Mouse (Mus musculus) stomach, postnatal 0 days (tissue): ENCODE data around the gene Dusp6. TPM values are rescaled to one million over a fixed set of nuclear protein-coding genes. Genes with fewer than 3 reads are reported as not detected.

Experiments used
- ATAC-seq: fragments of 200-750 bp; cut with Nextera tagmentation; 2 replicates; pipeline ENCODE4 v1.8.0; 2017; ENCODE audit not compliant: low FRiP score, low TSS enrichment
- DNase-seq: peaks from one replicate; pipeline ENCODE4 v3.0.0-alpha.2; 2016; ENCODE audit warnings: low spot score
- H3K27ac ChIP-seq: fragments of 300-500 bp; sonication (generic); replicated peaks from 2 replicates; pipeline ENCODE4 v1.5.1; 2014; ENCODE audit warnings: mild to moderate bottlenecking, control low read depth
- H3K27me3 ChIP-seq: fragments of 300-500 bp; sonication (generic); 2 replicates; pipeline ENCODE4 v1.6.1; 2014; ENCODE audit warnings: low read length; ENCODE audit not compliant: control insufficient read depth, insufficient read depth
- H3K36me3 ChIP-seq: fragments of 300-500 bp; sonication (generic); 2 replicates; pipeline ENCODE4 v1.6.1; 2014; ENCODE audit warnings: low read length, mixed read lengths; ENCODE audit not compliant: control insufficient read depth, insufficient read depth
- H3K4me1 ChIP-seq: fragments of 300-500 bp; sonication (generic); replicated peaks from 2 replicates; pipeline ENCODE4 v1.6.1; 2014; ENCODE audit warnings: antibody characterized with exemption; ENCODE audit not compliant: control insufficient read depth, insufficient read depth
- H3K4me2 ChIP-seq: fragments of 300-500 bp; sonication (generic); replicated peaks from 2 replicates; pipeline ENCODE4 v1.6.1; 2014; ENCODE audit warnings: low read depth, mild to moderate bottlenecking, control low read depth, moderate library complexity
- H3K4me3 ChIP-seq: fragments of 300-500 bp; sonication (generic); 2 replicates; pipeline ENCODE4 v1.5.1; 2014; ENCODE audit warnings: low read depth, low read length, control low read depth
- H3K9ac ChIP-seq: fragments of 300-500 bp; sonication (generic); 2 replicates; pipeline ENCODE4 v1.6.1; 2014; ENCODE audit warnings: mild to moderate bottlenecking, low read length, control low read depth, mixed read lengths
- H3K9me3 ChIP-seq: fragments of 300-500 bp; sonication (generic); 2 replicates; pipeline ENCODE4 v1.6.1; 2016; ENCODE audit warnings: low read length; ENCODE audit not compliant: control insufficient read depth
- CTCF ChIP-seq: IDR thresholded peaks from 2 replicates; pipeline ENCODE4 v1.5.1; 2016; ENCODE audit warnings: antibody characterized with exemption, low read depth, mild to moderate bottlenecking, moderate library complexity
- EP300 ChIP-seq: optimal IDR thresholded peaks from 2 replicates; pipeline ENCODE3; 2016; ENCODE audit warnings: antibody characterized with exemption
- WGBS: fragments of 180-500 bp; shearing (Covaris S2); extraction: QIAGEN DNeasy Blood & Tissue Kit; methylation state at CpG from one replicate; pipeline ENCODE4 v1.1.7; 2014; 5-methylcytosine and 5-hydroxymethylcytosine counted together
- polyA plus RNA-seq: library from polyadenylated mRNA; unstranded; fragments of >200 nt; fragmentation: Nextera tagmentation; extraction: Ambion mirVana; gene quantifications from 2 replicates; pipeline ENCODE4 v1.2.1, GENCODE M21; 2015

Gene Dusp6
- polyA plus RNA-seq, 1 experiment from 2014 or later = 17.4 TPM

DNA sequence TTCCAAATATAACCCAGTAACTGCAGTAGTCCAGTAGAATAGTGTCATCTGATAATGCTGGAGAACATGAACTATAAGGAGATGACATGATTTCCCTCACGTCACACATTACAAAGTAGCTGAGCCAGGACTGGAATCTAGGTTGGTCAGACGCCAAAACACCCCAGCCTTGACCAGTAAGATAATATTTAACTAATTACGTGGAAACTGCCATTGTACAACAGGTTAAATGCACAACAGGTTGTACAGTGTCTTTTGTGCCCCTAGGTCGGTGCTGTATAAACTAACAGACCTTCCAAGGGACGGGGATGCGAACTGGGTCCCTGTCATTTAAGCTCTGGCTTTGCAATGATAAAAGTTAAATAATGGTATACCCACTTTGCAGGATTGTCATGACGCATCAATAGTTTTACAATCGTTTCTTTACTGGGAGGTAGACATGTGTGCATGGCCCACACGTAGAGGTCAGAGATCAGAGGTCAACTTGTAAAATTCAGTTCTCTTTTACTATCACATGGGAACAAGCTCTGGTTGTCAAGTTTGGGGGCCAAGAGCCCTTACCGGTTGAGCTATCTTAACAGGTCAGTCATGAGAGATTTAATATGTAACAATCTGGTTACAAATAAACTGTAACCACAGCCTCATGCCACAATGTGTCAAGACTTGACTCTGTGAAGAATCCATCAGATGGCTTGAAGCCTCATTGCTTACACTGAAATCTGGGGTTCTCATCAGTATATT, 7.0 kb upstream of the Dusp6 start:
- no peak for ATAC-seq
- TF ChIP-seq EP300 = no peak
- TF ChIP-seq CTCF = no peak
- WGBS = 74% methylated on average over 10 of the region's 10 CpGs
- no peak for DNase-seq
- Histone ChIP-seq H3K9me3 (no peaks in the 10 kb centered on the region), H3K9ac (no peak overlapping the region), H3K27ac (no peak overlapping the region), H3K4me2 (no peak overlapping the region), H3K27me3 (no peaks in the 10 kb centered on the region), H3K4me3 (no peak overlapping the region), H3K36me3 (no peaks in the 10 kb centered on the region), H3K4me1 (no peaks in the 10 kb centered on the region; the same call in 1 of the 2 replicates)

DNA sequence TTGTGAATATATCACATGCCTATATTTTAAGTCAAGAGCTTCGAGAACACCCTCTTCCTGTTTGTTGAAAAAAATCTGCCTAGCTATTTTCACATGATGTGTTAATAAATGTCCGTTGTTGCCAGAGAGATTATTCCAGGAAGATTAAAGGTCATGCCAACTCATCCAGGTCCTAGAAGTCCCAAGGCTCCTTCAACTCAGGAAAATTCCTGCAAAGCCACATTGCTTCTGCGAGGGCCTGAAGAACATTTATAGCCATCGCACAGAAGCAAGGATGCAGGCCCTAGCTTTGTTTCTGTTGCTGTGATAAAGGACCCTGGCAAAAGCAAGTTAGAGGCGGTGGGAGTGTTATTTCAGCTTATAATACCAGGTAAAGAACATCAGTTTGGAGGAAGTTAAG, 5.5 kb upstream of the Dusp6 start:
- Histone ChIP-seq H3K9ac (no peak overlapping the region), H3K4me1 (no peaks in the 10 kb centered on the region; the same call in 1 of the 2 replicates), H3K4me2 (no peak overlapping the region), H3K4me3 (no peak overlapping the region), H3K27ac (no peak overlapping the region), H3K27me3 (no peaks in the 10 kb centered on the region), H3K36me3 (no peaks in the 10 kb centered on the region), H3K9me3 (no peaks in the 10 kb centered on the region)
- TF ChIP-seq EP300 = no peak
- TF ChIP-seq CTCF = no peak
- WGBS = 69% methylated on average over 5 of the region's 5 CpGs
- no peak for DNase-seq
- ATAC-seq = no peak

DNA sequence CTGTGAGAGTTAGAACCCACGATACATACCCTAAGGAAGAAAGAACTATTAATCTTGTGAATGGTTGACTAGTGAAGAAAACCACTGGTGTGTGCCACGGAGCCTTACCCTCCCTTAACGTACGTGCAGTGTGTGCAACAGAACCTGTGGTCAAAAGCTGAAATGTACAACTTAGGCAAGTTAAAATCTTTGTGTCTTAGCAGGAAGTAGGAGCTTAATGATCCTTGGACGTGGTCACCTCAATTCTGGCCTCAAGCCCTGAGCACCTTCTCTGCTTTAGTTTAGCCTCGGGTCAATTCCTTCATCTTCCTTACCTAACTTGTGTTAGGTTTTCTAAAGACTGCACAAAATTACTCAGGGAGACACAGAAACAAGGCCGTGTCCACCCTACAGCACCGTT, 3.2 kb upstream of the Dusp6 start:
- no peaks in the 10 kb centered on the region for H3K27me3 ChIP-seq
- no peaks in the 10 kb centered on the region; the same call in 1 of the 2 replicates for H3K4me1 ChIP-seq
- DNase-seq = no peak
- H3K9me3 ChIP-seq = no peaks in the 10 kb centered on the region
- ATAC-seq = no peak
- no peak for TF ChIP-seq EP300
- no peak for TF ChIP-seq CTCF
- no peak overlapping the region for H3K4me2 ChIP-seq
- no peak overlapping the region for H3K27ac ChIP-seq
- WGBS = 84% methylated on average over 8 of the region's 8 CpGs
- no peak overlapping the region for H3K4me3 ChIP-seq
- no peaks in the 10 kb centered on the region for H3K36me3 ChIP-seq
- H3K9ac ChIP-seq = no peak overlapping the region

DNA sequence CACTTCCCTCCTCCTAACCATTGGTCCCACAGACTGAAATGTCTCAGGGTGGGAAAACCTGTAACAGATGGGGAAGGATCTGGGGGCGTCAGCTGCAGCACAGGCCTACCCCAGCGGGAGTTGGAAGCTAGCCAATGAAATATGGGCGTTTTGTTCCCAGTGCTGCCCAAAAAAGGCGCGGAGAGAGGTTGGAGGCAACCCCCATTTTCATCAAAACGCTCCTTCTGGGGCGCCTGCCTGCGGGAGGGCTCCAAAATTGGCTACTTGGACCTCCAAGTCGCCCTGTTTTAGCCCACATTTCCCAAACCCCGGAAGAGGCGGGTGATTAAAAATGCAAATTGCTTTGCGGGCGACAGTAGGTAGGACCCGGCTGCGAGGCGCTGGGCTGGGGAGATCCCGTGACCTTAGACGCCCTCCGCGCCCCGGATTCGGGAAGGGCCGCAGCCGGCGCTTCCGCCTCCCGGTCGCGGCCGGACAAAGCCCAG, 1.8 kb upstream of the Dusp6 start:
- Histone ChIP-seq H3K27me3 (no peaks in the 10 kb centered on the region), H3K4me1 (no peaks in the 10 kb centered on the region; the same call in 1 of the 2 replicates), H3K4me3 (peak overlapping the region; percentile 77), H3K27ac (peak overlapping the region; percentile 98), H3K36me3 (no peaks in the 10 kb centered on the region), H3K4me2 (peak overlapping the region; percentile 61), H3K9me3 (no peaks in the 10 kb centered on the region), H3K9ac (peak overlapping the region; percentile 91)
- WGBS = 0% methylated on average over 29 of the region's 30 CpGs
- DNase-seq (no peak), ATAC-seq (peak; percentile 11)
- TF ChIP-seq EP300 = no peak
- TF ChIP-seq CTCF = no peak

DNA sequence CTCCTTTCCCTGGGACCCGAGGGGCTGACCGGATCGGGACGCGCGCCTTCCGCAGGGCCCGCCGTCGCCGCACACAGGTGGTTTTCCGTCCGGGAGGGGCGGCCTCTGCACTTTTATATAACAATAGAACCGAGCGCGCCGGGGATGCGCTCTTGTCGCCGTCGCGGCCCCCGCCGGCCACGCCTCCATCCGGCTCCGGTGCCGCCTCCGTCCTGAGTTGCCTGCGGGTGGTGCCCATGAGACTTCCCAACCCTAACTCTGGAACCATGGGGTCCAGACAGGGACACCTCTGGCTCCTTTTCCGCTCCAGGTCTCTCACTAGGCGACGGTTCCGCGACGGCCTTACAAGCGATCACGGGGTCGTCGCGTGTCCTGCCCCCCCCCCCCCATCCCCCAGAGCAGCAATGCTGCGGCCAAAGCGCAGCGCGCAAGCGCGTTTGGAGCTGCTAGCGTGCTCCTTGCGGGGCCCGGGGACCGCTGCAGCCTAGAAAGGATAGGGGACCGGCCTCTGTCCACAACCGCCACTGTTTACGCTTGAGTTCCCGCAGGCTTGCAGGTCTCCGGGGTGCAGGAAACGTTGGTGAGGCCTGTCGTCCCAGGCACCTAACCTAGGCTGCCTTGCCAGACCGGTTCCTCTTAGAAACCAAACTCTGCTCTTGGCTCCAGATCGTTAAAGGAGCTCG, 1.3 kb upstream of the Dusp6 start:
- peak; percentile 43 for TF ChIP-seq CTCF
- peak; percentile 5 for TF ChIP-seq EP300
- Histone ChIP-seq H3K4me1 (no peaks in the 10 kb centered on the region; the same call in 1 of the 2 replicates), H3K9ac (peak overlapping the region; percentile 91), H3K36me3 (no peaks in the 10 kb centered on the region), H3K9me3 (no peaks in the 10 kb centered on the region), H3K27ac (peak overlapping the region; percentile 98), H3K4me2 (peak overlapping the region; percentile 61), H3K27me3 (no peaks in the 10 kb centered on the region), H3K4me3 (peak overlapping the region; percentile 77)
- ATAC-seq (peak; percentile 73), DNase-seq (peak; percentile 83)
- WGBS = under 1% methylated on average over 62 of the region's 62 CpGs
